Mouse (Mus musculus) midbrain, embryonic 16.5 days (tissue): ENCODE measurements around the gene Phactr3. TPM values are rescaled to one million over a fixed set of nuclear protein-coding genes. Genes with fewer than 3 reads are reported as not detected.

Experiments used
- ATAC-seq: fragments of 200-750 bp; cut with Nextera tagmentation; 2 replicates; pipeline ENCODE4 v1.8.0; 2017; ENCODE audit warnings: moderate TSS enrichment
- H3K27ac ChIP-seq: fragments of 300-500 bp; sonication (generic); 2 replicates; pipeline ENCODE4 v1.5.1; 2014; ENCODE audit warnings: mild to moderate bottlenecking, low read length, mixed read lengths
- H3K27me3 ChIP-seq: fragments of 300-500 bp; sonication (generic); 2 replicates; pipeline ENCODE4 v1.6.1; 2014; ENCODE audit warnings: low read depth, low read length, mixed read lengths; ENCODE audit not compliant: control insufficient read depth, insufficient read depth
- H3K36me3 ChIP-seq: fragments of 300-500 bp; sonication (generic); 2 replicates; pipeline ENCODE4 v1.6.1; 2014; ENCODE audit warnings: mild to moderate bottlenecking, low read length, moderate library complexity, mixed read lengths; ENCODE audit not compliant: control insufficient read depth, insufficient read depth
- H3K4me1 ChIP-seq: fragments of 300-500 bp; sonication (generic); 2 replicates; pipeline ENCODE4 v1.6.1; 2014; ENCODE audit warnings: mild to moderate bottlenecking, low read length, mixed read lengths; ENCODE audit not compliant: control insufficient read depth, insufficient read depth
- H3K4me2 ChIP-seq: fragments of 300-500 bp; sonication (generic); 2 replicates; pipeline ENCODE4 v1.6.1; 2014; ENCODE audit warnings: mild to moderate bottlenecking, low read length, mixed read lengths
- H3K4me3 ChIP-seq: fragments of 300-500 bp; sonication (generic); 2 replicates; pipeline ENCODE4 v1.5.1; 2014; ENCODE audit warnings: low read depth, mild to moderate bottlenecking, low read length, moderate library complexity, mixed read lengths
- H3K9ac ChIP-seq: fragments of 300-500 bp; sonication (generic); 2 replicates; pipeline ENCODE4 v1.6.1; 2014; ENCODE audit warnings: low read depth, low read length, mixed read lengths
- H3K9me3 ChIP-seq: fragments of 300-500 bp; sonication (generic); replicated peaks from 2 replicates; pipeline ENCODE4 v1.6.1; 2014; ENCODE audit warnings: mild to moderate bottlenecking, low read length, mixed read lengths; ENCODE audit not compliant: control insufficient read depth, poor library complexity, severe bottlenecking
- WGBS: fragments of 180-500 bp; shearing (Covaris S2); extraction: QIAGEN DNeasy Blood & Tissue Kit; methylation state at CpG from one replicate; pipeline ENCODE4 v1.1.7; 2014; 5-methylcytosine and 5-hydroxymethylcytosine counted together
- polyA plus RNA-seq: library from polyadenylated mRNA; unstranded; fragments of >200 nt; fragmentation: Nextera tagmentation; extraction: Ambion mirVana; gene quantifications from 2 replicates; pipeline ENCODE4 v1.2.1, GENCODE M21; 2015

Phactr3 gene
- polyA plus RNA-seq, 1 experiment from 2014 or later, result 86.1 TPM

DNA sequence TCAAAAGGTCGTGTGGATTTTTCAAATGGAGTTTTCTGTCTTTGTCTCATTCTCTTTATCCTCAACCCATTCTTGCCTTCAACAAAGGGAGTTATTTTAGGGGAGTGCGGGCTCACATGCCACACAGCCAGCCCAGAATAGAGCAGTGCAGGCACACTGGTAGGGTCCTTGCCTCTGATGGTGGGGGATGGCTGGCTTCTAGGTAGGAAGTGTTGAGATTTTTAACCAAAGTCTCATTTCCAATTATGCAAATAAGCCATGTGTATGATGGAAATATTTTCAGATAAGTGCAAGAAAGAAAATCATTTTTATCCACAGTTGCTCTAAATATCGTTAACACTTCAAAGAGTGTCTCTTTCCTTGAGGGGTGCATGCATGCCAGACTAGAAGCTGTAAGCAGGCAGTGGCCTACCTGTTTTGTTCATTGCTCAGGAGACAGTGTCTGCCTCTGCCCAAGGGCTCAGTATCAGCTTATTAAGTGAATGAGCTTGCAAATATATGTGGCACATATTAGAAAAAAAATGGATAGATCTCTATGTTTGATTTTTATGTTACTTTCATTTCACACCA, 101.5 kb downstream of the Phactr3 start:
- H3K27me3 ChIP-seq, result no peaks in the 10 kb centered on the region
- ATAC-seq, result 0 out of 2 replicates have a peak, but pooled peaks have one; percentile 40
- H3K9me3 ChIP-seq, result no peaks in the 10 kb centered on the region
- peaks cover 14% of the 10 kb centered on the region; the same call in 1 of the 2 replicates for H3K4me1 ChIP-seq
- peak overlapping the region; percentile 57 for H3K27ac ChIP-seq
- no peaks in the 10 kb centered on the region for H3K36me3 ChIP-seq
- H3K9ac ChIP-seq, result no peak overlapping the region
- H3K4me3 ChIP-seq, result no peak overlapping the region
- no peak overlapping the region for H3K4me2 ChIP-seq
- 37% methylated on average over 3 of the region's 3 CpGs for WGBS

DNA sequence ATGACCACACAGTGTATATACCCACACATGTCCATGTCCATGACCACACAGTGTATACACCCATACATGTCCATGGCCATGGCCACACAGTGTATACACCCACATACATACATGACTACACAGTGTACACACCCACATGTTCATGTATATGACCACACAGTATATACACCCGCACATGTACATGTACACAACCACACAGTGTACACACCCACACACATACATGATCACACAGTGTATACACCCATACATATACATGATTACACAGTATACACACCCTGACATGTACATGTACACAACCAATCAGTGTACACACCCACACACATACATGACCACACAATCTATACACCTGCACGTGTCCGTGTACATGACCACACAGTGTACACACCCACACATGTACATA, 102.2 kb downstream of the Phactr3 start:
- 0 out of 2 replicates have a peak overlapping the region, but pooled peaks have one; percentile 20 for H3K27ac ChIP-seq
- H3K9ac ChIP-seq, result no peak overlapping the region
- no peak overlapping the region for H3K4me3 ChIP-seq
- H3K9me3 ChIP-seq, result no peaks in the 10 kb centered on the region
- no peaks in the 10 kb centered on the region for H3K27me3 ChIP-seq
- H3K4me1 ChIP-seq, result peaks cover 14% of the 10 kb centered on the region; the same call in 1 of the 2 replicates
- WGBS, result 98% methylated on average over 3 of the region's 3 CpGs
- no peaks in the 10 kb centered on the region for H3K36me3 ChIP-seq
- no peak overlapping the region for H3K4me2 ChIP-seq
- ATAC-seq, result peak; percentile 70

DNA sequence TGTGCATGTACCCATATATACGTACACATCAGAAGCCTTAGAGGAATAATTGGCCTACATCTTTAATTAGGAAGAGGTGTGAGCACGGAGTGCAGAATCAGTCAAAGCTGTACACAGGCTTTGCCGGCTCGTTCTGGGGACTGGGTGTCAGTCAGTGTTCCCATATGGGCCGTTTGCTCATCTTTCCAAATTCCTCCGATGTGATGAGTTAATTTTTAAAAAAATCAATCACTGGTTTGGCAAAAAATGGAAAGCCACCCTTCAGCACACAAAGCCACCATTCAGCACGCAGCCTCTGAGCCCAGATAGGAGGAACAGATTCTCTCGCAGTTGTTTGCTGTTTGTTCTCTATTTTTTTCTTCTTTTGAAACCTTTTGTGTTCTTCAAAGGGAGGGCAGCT, 110.5 kb downstream of the Phactr3 start:
- WGBS, result 70% methylated on average over 8 of the region's 8 CpGs
- no peaks in the 10 kb centered on the region for H3K36me3 ChIP-seq
- no peak overlapping the region for H3K4me2 ChIP-seq
- no peak overlapping the region for H3K9ac ChIP-seq
- no peak overlapping the region for H3K27ac ChIP-seq
- H3K9me3 ChIP-seq, result no peaks in the 10 kb centered on the region
- H3K27me3 ChIP-seq, result no peaks in the 10 kb centered on the region
- no peaks in the 10 kb centered on the region for H3K4me1 ChIP-seq
- no peak for ATAC-seq
- no peak overlapping the region for H3K4me3 ChIP-seq

DNA sequence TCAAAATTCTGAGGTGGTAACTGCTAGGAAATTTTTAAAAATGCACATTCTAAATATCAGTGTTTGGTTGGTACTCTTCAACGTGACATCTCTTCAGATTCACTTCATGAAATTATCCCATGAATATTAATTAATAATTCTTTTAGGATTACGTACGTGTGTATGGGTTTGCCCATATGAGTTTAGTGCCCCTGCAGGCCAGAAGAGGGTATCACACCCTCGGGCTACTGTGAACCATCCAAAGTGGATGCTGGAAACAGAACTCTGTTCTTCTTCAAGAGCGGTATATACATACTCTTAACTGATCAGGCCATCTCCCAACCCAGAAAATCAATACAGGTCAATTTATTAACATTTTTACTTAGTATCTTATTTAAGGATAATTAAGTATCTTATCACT, 114.7 kb downstream of the Phactr3 start:
- Histone ChIP-seq H3K27me3 (no peaks in the 10 kb centered on the region), H3K36me3 (no peaks in the 10 kb centered on the region), H3K9ac (no peak overlapping the region), H3K27ac (no peak overlapping the region), H3K4me3 (no peak overlapping the region), H3K4me1 (no peaks in the 10 kb centered on the region), H3K9me3 (no peaks in the 10 kb centered on the region), H3K4me2 (no peak overlapping the region)
- WGBS, result 73% methylated on average over 5 of the region's 5 CpGs
- no peak for ATAC-seq

DNA sequence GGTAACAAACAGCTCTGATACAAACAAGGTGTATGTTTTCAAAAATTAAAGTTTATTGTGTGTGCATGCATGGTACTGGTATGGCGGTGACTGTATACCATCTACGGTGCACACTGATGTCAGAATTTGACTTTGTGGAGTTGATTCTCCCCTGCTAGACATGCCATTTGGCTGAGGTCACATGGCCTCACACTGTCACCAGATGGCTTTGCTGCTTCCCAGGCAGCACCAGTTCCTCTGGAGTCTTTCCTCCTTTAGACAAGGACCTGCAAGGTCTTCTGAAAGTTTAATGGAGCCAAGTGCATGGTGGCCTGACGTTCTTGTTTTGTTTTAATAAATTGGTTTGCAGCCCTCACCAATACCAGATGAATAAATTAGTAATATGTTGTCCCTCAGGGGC, 118.3 kb downstream of the Phactr3 start:
- Histone ChIP-seq H3K4me3 (no peak overlapping the region), H3K36me3 (no peaks in the 10 kb centered on the region), H3K27me3 (no peaks in the 10 kb centered on the region), H3K9ac (no peak overlapping the region), H3K4me1 (peaks cover 4% of the 10 kb centered on the region; the same call in 1 of the 2 replicates), H3K27ac (no peak overlapping the region), H3K4me2 (no peak overlapping the region), H3K9me3 (no peaks in the 10 kb centered on the region)
- WGBS, result 91% methylated on average over 3 of the region's 3 CpGs
- ATAC-seq, result no peak

DNA sequence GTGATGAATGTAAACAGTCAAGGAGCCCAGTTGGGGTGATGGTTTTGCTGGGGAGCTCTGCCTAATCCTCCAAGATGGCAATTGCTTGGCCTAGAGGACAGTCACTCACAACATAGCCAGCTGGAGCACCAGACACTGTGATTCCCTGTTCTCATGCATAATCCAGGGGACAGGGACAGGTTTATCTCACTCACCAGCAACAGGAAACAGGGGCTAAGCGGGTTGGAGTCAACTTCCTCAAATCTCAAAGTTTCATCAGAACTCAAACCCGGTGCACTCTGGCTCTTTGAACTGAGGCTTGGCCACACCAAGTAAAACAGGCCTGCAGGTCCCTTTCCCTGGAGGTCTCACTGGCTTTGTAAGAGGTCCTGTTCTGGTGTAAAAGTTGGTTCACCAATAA, 119.7 kb downstream of the Phactr3 start:
- H3K9me3 ChIP-seq, result no peaks in the 10 kb centered on the region
- no peak overlapping the region for H3K4me3 ChIP-seq
- H3K9ac ChIP-seq, result no peak overlapping the region
- ATAC-seq, result no peak
- H3K4me1 ChIP-seq, result peaks cover 4% of the 10 kb centered on the region; the same call in 1 of the 2 replicates
- WGBS, result 88% methylated on average over 2 of the region's 2 CpGs
- H3K27ac ChIP-seq, result no peak overlapping the region
- no peaks in the 10 kb centered on the region for H3K27me3 ChIP-seq
- no peaks in the 10 kb centered on the region for H3K36me3 ChIP-seq
- no peak overlapping the region for H3K4me2 ChIP-seq

DNA sequence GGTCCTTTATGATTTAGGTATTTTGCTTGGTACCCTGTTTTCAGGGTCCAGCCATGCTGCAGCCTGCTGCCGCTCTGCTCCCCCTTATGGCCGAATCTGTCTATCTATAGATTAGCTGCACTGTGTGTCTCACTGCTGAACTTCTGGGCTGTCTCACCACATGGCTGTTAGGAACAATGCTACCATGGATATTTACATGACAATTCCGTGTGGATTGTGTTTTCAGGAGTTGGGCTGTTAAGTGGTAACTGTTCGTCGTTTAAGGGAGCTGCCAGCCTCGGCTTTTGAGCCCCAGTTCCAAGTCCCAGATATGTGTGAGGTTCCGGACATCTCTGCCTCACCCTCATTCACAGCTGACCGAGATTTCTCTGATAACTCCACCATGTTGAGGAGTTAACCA, 122.1 kb downstream of the Phactr3 start:
- no peaks in the 10 kb centered on the region for H3K9me3 ChIP-seq
- H3K27ac ChIP-seq, result no peak overlapping the region
- peaks cover 4% of the 10 kb centered on the region; the same call in 1 of the 2 replicates for H3K4me1 ChIP-seq
- no peak overlapping the region for H3K4me2 ChIP-seq
- 60% methylated on average over 8 of the region's 8 CpGs for WGBS
- no peaks in the 10 kb centered on the region for H3K36me3 ChIP-seq
- ATAC-seq, result no peak
- no peaks in the 10 kb centered on the region for H3K27me3 ChIP-seq
- no peak overlapping the region for H3K9ac ChIP-seq
- H3K4me3 ChIP-seq, result no peak overlapping the region

DNA sequence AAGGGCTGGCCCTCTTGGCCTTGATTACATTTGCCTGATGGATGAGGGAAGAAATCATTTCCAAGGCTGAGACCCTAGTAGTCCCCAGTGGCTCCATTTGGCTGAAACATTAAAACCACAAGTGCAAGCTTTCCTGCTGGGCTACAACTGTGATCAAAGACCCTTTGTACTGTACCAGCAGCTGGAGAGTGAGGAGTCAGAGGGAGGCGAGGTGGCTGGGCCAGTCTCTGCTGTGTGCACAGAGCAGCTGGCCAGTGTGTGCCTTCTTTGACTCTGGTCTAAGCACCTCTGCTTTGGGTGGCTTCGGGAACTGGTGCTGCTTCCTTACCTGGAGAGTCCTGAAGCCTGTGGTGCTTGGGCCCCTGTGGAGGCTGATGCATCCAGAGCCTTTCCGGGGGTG, 122.6 kb downstream of the Phactr3 start:
- Histone ChIP-seq H3K36me3 (no peaks in the 10 kb centered on the region), H3K4me2 (no peak overlapping the region), H3K27me3 (no peaks in the 10 kb centered on the region), H3K9ac (no peak overlapping the region), H3K4me1 (peaks cover 4% of the 10 kb centered on the region; the same call in 1 of the 2 replicates), H3K9me3 (no peaks in the 10 kb centered on the region), H3K27ac (no peak overlapping the region), H3K4me3 (no peak overlapping the region)
- 48% methylated on average over 3 of the region's 3 CpGs for WGBS
- ATAC-seq, result peak; percentile 40; the same call in 1 of the 2 replicates

DNA sequence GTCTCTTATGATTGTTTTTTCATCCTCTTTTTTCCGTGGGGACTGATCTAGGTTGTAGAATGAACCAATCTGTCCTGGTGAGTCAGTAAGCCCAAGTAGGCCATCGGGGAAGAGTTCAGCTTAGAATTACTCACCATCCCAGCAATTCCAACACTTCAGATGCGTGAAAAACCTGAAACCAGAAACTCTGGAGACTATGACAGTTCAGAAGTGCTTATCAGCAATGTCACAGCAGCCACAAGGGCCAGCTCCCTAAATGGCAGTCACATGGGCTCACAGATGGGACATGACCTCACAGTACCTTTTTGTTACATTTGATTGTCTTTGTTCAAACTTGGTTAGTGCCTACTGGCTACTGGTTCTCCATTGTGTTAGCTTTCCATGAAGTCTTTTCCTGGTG, 124.2 kb downstream of the Phactr3 start:
- H3K27ac ChIP-seq, result no peak overlapping the region
- H3K4me2 ChIP-seq, result no peak overlapping the region
- no peaks in the 10 kb centered on the region for H3K36me3 ChIP-seq
- 77% methylated on average over 3 of the region's 3 CpGs for WGBS
- no peaks in the 10 kb centered on the region for H3K9me3 ChIP-seq
- H3K4me1 ChIP-seq, result peaks cover 4% of the 10 kb centered on the region; the same call in 1 of the 2 replicates
- H3K27me3 ChIP-seq, result no peaks in the 10 kb centered on the region
- ATAC-seq, result no peak
- no peak overlapping the region for H3K4me3 ChIP-seq
- H3K9ac ChIP-seq, result no peak overlapping the region
